Mouse (Mus musculus) heart, postnatal 14 days (tissue): Measurements from ENCODE around the gene Mef2d. TPM values are rescaled to one million over a fixed set of nuclear protein-coding genes. Genes with fewer than 3 reads are reported as not detected.

Experiments
- DNase-seq, 2 experiments: peaks; one replicate each; pipeline ENCODE4 v3.0.0; 2021 to 2022
- intact Hi-C: fragments of 180-260 bp; cut with DNase I; formaldehyde crosslinking; loops from one replicate; pipeline ENCODE4 v1.15.1; 2025
- total RNA-seq, 2 experiments: library from RNA; stranded (reverse); gene quantifications; 2 replicates each; pipeline ENCODE4 v1.2.3; 2021

Gene Mef2d
- total RNA-seq, 2 experiments from 2014 or later, result 128 to 130 TPM

DNA sequence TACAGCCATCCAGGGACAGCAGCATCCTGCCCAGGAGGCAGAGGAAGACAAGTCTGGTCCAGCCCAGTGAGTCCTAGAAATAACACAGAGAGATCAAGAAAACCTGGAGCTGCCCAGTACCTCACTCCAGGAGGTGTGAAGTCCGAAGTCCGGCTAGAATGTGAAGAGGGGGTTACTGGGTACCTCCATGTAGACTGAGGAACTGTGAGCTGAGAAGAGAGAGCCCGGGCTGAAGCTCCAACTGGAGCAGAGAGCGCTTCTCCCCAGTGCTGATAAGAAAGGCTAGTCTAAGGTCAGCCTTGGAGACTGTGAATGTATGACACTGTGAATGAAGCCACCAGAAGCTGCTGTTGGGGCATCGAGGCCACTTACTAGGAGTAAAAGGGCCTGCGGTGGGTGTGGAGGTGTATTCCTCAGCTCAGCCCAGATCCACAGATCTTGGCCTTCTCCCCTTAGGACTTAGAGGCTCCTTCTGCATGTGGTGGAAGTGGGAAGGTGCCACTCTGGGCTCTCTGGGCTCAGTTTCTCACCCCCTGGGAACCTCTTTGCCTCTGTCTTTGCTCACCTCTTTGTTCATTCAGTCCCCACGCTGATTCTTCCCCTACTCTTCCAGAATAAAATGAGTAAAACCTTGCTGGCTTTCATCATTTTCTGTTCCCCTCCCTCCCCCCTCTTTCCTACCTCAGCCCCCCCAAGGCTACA, 62.0 kb downstream of the Mef2d start:
- DNase-seq, result no peak

DNA sequence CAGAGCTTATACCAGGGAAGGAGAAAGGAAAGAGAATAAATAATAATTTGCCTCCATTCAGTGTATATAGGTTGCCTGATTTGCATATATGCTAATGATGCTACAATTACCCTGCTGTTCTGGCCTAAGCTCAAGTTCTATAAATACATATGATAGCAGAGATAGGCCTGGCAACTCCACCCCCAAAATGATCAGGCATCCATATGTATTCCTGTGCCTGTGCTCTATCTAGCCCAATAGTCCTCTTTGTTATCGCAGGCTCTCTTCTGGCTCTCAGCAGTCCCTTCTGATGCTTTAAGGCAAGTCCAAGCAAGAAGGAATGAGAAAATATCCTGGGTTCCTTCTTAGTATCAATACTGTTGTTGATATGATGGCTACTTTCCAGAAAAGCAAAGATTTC, 62.6 kb downstream of the Mef2d start:
- no peak for DNase-seq
- intact Hi-C loops, result no loop called here

More for the DNA sequence above, 62.0 kb downstream of the Mef2d start:
- intact Hi-C loops, result no loop called here

DNA sequence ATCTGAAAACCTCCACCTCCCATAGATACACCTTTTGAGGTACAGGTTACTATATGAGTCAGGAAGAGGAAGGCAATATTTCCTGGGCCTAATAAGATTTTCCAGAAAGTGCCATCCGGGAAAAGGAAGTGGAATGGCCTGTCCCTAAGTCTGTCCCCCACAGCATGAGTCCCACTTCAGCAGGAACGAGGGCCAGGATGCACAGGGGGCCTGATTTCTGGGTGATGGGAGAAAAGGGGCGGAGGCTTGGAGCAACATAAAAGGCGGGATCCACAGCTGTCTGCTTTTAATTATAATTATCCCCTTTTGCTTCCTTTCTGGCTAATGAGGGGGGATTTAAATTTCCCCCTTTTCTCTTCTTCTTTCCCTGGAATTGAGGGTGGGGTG, 63.0 kb downstream of the Mef2d start:
- no peak for DNase-seq
- intact Hi-C loops, result no loop called here

DNA sequence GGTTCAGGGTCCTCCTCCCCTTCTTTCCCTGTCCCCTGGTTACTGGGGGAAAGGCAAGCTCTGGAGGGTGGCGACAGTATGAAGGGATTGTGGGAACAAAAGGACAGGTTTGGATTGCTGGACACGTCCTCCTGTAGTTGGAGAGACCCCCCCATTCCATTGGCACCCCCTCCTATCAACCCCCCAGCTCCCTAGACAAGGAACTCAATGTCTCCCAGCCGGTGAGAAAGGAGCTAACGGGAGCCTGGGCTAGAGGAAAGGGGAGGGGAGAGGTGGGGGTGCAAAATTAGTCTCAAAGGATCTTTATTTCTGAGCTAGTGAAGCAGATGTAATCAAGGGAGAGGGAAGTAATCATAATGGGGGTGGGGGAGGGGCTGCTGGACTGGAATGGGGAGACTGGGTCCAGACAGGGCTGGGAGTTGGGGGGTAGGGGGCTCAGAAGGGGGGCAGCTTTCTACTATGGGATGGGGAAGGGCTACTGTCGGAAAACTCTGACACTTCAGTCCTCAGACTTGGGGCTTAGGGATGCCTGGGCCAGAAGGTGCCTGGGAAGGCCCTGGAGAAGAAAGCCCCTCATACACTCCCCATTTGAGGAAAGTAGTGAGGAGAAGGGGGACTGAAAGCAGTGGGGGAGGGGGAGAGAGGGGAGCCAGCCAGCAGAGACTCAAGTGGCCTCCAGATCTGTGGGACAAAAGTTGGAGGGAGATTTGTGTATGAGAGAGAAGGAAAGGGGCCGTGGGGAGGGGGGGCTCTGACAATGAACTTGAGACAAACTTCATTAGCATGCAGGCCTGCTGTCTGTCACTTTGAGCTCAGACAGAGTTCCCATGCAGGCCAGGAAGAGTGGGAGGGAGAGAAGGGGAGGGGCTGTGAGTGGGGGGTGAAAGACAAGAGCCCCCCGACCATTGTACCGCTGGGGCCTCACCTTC, 63.7 kb downstream of the Mef2d start:
- intact Hi-C loops, result no loop called here
- DNase-seq, result no peak

DNA sequence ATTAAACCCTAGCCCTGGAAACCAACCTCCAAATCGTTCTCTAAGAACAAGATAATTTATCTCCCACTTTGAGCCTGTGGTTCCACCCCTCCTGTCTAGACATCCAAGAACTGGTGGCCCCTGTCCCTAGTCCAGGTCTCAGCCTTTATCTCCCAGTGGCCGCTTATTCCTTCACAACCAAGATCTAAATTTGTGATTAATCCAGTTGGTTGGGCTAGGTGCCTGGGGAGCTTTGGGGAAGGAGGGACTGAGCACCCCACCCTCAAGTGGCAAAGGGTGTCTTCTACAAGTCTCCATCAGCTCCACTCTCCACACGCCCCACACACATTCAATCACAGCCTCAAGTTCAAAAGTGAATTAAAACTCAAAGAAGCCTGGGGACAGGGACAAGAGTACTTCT, 64.3 kb downstream of the Mef2d start:
- intact Hi-C loops, result no loop called here
- DNase-seq, result no peak

DNA sequence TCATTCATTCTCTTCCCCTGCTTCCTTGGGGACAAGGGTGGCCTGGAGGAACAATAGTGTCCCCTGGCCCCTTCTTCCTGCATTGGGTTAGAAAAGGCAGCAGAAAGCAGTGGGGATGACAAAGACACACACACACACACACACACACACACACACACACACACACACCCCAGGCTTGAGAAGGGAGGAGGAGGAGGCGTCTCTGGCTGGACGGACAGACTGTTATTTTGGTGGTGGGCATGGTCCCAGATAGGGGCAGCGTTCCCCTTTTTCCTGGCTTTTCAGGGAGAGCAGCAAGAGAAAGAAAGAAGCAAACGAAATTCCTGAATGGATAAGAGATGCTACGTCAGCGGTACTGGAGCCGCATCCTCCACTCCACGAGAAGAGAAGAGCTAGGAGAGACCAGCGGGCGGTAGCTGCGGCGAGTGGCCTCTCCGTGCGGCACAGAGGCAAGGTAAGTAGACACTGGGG, 64.8 kb downstream of the Mef2d start:
- no peak for DNase-seq
- intact Hi-C loops, result no loop called here

DNA sequence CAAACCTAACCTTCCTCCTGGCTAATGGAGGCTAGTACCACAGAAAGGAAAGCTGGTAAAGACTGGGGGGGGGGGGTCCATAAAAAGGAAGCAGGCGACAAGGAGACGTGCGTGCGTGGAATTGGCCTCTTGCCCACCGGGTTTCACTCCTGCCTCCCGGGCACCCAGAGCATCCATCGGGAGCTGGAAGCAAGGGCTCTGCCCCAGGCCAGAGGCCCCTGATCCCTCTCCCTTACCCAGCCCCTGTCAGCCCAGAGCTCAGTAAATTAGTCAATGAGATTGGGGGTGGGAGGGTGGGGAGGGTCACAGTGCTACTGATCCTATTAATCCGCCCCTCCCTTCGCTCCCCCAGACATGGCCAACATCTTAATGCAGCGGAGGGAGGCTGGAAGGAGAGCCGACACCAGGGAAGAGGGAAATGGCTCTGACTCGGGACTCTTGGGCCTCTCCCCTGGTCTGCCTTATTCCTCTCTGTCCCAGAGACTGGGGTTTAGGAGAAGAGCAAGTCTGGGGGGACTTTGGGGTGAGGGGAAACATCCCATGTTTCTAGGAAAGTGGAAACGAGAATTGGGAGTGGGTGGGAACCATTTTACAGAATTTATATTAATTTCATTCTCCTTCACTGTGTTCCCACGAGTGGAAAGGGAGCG, 65.4 kb downstream of the Mef2d start:
- intact Hi-C loops, result no loop called here

DNA sequence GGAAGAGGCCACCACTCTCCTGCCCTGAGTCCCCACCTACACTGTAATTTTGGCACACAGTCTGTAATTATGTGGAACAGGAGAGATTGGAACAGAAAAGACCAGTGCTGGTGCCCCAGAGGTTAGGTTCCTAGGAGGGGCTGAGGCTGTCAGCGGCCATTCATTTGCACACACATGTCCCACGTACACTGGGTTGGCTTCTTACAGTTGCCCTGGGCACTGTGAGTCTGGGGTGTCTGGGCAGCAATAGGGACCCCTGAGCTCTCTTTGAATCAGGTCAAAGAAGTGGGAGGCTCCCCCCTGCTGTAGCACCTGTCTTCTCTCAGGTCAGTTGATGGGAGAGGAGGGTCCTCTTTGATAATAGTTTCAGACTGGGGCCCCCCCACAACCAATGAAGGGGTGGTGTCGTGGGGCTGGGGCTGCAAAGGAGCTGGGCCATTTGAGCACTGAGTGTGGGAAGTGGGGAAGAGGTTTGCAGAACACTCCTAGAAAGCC, 66.1 kb downstream of the Mef2d start:
- DNase-seq, result no peak
- intact Hi-C loops, result no loop called here

More for the DNA sequence above, 65.4 kb downstream of the Mef2d start:
- no peak for DNase-seq

DNA sequence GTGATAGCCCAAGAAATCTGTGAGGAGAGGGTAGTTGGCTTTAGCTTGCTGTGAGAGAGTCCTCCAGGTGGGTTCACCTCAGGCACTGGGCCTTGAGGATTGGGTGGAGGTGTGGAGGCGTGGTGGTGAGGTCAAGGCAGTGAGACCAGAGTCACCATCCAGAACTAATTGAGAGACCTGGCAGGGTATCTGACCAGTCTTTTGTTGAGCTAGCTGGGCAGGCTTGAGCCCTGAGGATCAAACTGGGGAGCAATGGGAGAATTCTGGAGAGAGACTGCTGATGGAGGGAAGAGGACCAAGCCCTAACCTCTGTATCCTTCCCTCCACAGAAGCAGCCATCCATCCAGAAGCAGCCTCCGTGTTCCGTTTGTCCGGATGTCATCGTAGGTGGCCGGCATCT, 67.1 kb downstream of the Mef2d start:
- intact Hi-C loops, result no loop called here
- DNase-seq, result no peak

DNA sequence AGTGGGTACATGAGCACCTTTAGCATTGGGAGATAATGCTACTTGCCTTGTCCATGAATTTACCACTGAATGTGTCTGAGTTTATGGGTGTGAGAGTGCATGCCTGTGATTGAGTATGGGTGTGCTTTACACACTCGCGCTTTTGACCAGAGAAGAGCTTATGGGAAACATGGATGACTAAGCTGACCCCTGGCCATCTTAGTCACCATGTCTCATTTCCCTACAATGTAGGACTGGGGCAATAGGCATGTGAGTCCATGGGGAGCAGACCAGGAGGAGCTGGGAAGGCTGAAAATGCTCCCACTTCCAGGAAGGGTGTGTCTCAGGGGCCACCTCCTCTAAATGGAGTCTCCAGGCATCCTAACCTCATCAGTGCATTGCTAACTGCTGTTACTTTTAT, 67.9 kb downstream of the Mef2d start:
- intact Hi-C loops, result no loop called here
- DNase-seq, result no peak

DNA sequence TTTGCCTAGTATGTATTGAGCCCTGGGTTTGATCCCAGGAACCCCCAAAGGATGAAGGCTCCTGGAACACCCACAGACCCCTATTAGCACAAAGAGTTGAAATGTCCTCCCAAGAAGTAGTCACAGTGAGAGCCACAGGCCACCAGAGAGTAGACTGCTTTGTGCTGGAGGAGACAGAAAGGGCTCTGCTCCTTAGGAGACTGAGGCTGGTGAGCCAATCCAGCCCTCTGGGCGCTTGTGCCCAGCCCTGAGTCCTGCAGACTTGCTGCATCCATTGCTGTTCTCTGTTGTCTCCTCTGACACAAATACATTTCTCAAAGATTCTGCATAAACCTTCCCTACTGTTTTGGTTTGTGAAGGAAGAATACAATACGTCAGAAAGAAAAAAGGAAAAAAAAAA, 68.7 kb downstream of the Mef2d start:
- DNase-seq, result no peak
- intact Hi-C loops, result no loop called here

DNA sequence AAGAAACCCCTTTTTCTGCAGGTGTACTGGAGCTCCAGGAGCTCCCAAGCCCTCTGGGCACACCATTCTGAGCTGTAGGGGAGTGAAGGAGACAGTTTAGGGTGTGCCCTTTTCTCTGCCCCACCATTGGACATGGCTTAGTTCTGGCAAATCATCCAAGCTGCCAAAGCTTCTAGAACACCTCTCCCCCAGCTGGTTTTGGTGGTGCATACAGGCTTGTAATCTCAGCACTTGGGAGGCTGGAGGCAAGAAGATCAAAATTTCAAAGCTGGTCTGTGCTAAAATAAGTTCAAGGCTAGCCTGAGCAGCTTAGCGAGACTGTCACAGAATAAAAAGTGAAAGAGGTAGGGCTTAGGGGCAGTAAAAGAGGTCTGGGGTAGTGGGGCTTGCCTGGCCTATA, 70.2 kb downstream of the Mef2d start:
- intact Hi-C loops, result no loop called here
- DNase-seq, result no peak

DNA sequence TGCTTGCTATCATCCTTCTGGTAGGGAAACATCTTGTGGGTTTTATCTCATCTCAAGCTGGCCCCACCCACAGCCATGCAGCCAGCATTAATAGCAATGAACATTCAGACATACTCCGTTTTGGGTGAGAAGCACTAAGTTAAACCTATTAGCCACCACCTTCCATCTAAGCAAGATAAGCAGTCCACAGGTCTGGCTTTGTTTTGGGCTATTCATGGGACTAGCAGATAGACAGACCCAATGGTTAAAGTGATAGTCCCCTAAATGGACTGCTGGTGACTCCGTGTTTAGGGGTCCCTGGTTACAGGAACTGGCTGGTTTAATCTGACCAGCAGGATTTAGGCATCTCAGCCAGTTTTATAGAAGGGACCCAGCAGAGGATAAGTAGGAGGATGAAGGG, 70.8 kb downstream of the Mef2d start:
- intact Hi-C loops, result no loop called here
- no peak for DNase-seq

DNA sequence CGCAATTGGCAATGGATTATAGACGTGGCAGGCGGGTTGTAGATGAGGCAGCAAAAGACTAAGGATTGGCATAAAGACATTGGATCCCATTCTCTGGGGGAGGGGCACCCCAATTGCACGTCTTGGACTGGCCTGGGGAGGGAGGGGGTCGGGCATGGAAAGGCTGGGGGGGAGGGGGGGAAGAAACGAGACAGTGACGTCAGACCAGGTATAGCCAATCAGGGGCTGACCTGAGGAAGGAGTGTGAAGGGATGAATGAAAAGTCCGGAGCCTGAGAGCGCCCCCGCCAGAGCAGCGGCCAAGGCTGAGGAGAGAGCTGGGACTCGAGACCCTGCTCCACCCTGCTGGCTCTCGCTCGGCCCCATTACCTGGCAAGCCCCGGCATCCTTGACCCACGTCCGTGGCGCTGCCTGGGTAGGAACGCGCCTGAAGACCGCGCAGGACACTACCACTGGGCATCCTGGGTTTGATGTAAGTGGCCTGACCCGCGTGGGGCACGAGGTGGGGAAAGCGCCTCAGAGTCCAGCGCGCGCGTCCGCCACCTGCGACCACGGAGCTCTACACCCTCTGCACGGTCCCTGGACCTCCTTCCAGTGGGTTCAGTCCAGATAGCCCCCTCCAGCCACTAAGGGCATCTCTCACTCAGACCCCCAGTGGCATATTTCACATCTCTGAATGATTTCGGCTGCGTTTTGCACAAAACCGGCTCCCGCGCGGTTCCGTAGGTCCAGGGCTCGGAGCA, 72.2 kb downstream of the Mef2d start:
- intact Hi-C loops, result no loop called here
- DNase-seq, result no peak

DNA sequence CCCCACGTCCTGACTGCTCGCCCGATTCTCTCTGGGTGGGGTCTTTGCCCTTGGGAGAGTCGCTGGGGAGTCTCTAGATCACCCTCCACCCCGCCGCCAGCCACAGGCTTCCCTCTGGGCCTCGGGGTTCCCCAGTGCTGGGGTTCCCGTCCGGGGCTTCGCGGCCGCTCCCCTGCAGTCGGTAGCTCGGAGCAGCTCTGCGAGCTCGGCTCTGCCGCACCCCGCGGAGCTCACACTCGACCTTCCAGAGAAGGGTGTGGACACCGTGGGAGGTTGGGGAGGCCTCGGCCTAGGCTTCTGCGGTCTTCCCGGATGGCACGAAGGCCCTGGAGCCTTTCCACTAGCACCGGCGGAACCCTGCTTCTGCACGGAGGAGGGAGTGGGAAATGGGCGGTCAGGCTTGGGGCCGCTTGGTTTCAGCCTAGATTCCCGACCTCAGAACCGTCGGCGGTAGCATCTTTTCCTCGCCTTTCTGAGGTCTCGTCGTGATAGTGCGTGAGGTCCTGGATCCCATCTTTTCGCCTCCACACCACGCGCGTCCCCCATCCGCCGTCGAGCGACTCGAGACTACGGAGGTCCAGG, 72.9 kb downstream of the Mef2d start:
- intact Hi-C loops, result no loop called here
- peak in 1 of 2 experiments; percentile 13 for DNase-seq

DNA sequence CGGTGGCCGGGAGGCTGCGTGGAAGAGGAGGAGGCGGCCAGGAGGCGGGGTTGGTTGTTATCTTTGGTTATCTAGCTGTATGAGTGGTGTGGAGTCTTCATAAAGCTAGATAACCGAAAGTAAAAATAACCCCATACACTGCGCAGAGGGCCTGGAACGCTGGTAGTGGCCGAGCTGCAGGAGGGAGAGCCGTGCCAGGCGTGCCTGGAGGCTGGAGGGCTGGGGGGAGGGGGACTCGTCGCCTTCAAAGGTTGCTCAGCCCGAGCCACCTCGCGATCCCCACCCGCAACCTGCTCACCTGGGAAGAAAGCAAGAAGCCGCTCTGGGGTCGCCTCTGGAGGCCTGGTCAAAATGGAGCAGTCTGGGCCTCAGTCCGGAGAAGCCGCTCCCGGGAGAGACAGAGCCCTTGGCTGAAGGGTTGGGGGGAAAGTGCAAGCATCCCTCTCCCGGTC, 73.4 kb downstream of the Mef2d start:
- no peak for DNase-seq
- intact Hi-C loops, result no loop called here

DNA sequence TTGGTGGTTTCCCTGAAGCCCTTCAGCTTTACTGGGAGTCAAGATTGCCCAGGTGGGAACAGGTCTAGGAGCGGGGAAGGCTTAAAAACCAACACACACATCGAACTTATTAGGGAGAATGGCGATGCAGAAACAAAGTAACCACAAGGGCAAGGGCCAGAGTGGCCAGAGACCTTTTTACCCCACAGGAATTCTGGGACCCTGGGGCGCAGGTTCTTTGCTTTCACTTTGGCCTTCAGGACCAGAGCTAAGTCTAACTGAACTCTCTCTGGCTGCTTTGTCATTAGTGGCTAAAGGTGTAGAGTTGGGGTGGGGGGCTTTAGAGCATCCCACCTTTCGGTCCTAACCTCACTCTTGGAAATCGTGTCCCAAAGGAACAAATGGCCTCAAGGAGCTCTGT, 73.9 kb downstream of the Mef2d start:
- intact Hi-C loops, result no loop called here

DNA sequence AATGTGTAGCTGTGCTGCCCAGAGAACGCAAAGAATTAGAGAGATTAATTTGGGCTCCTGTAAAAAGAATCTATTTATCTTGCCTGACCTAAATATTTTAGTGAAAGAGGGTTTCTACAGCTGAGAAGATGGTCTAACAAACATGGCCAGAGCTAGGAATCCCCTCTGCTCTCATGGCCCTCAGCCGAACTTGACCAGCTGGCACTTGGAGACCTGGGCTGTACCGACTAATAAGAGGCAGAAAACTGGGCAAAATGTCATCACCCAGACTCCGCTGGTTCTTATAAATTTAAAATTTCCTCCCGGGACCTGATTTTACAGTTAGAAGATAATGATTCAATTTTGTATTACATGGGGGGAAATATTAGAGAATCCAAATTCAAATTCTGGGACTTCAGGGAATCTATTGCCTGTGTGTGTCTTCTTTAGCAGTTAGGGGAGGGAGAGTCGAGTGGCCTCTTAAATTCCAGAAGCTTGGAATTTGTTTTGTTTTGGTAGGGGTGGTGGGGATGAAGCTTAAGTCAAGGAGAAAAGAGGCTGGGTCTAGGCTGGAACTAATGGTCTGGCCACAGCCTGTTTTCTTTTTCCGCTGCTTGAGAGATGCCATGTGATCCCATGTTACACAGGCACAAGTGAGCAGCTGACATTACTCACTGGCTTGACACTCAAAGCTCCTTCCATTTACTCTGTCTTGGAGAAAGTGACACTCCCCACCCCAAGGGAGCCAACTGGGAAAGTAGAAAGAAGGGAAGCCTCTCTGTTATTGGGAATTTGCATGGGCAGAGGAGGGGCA, 74.6 kb downstream of the Mef2d start:
- no peak for DNase-seq
- intact Hi-C loops, result no loop called here

More for the DNA sequence above, 73.9 kb downstream of the Mef2d start:
- no peak for DNase-seq

DNA sequence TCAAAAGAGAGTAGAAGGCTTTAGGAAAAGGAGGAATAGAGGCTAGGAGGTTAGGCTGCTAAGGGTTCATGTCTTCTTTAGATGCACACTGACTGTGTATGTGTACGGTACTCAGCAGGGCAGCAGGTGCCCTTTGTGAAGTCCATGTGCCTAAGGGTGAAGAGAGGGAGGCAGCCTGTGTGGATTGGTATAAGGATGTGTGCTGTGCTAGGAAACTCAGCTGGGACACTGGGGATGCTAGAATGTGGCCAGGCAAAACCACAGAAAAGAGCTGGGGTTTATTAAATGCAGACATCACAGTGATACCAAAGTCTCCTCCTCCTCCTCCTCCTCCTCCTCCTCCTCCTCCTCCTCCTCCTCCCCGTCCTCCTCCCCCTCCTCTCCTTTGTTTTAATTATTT, 75.5 kb downstream of the Mef2d start:
- DNase-seq, result no peak

More for the DNA sequence above, 75.5 kb downstream of the Mef2d start:
- intact Hi-C loops, result no loop called here
